Mouse (Mus musculus) MEL (cell line): ENCODE data around the gene Fscn2. TPM values are rescaled to one million over a fixed set of nuclear protein-coding genes. Genes with fewer than 3 reads are reported as not detected.

Experiments used
- DNase-seq: peaks from one replicate; pipeline ENCODE4 v3.0.0; 2011; ENCODE audit warnings: low read depth, low spot score
- H3K27ac ChIP-seq: 2 replicates; pipeline ENCODE4 v1.5.1; 2012; ENCODE audit warnings: low read depth, mild to moderate bottlenecking, control low read depth, low read length, moderate library complexity; ENCODE audit not compliant: control insufficient read depth
- H3K27me3 ChIP-seq, 2 experiments: fragments of 150-350 bp in 1 of 2; sonication (generic) in 1 of 2; 2 replicates each; pipeline ENCODE4 v1.6.1; 2012; ENCODE audit warnings: low read length in 2 of 2, mild to moderate bottlenecking in 2 of 2, improper control_type of control experiment in 1 of 2, moderate library complexity in 1 of 2; ENCODE audit not compliant: insufficient read depth in 2 of 2, control insufficient read depth in 1 of 2
- H3K36me3 ChIP-seq, 2 experiments: 2 replicates each; pipeline ENCODE4 v1.6.1; 2012 to 2014; ENCODE audit warnings: low read length in 2 of 2, improper control_type of control experiment in 1 of 2, inconsistent platforms in 1 of 2, mild to moderate bottlenecking in 1 of 2; ENCODE audit not compliant: insufficient read depth in 2 of 2, control insufficient read depth in 1 of 2
- H3K4me1 ChIP-seq, 2 experiments: fragments of 150-350 bp in 1 of 2; sonication (generic) in 1 of 2; 2 replicates each; pipeline ENCODE4 v1.6.1; 2012; ENCODE audit warnings: low read length in 2 of 2, improper control_type of control experiment in 1 of 2, mild to moderate bottlenecking in 1 of 2; ENCODE audit not compliant: insufficient read depth in 2 of 2, control insufficient read depth in 1 of 2
- H3K4me3 ChIP-seq, 2 experiments: fragments of 150-350 bp in 1 of 2; sonication (generic) in 1 of 2; 2 replicates each; pipeline ENCODE4 v1.5.1; 2012; ENCODE audit warnings: low read depth in 2 of 2, low read length in 2 of 2, mild to moderate bottlenecking in 2 of 2, moderate library complexity in 2 of 2, control low read depth in 1 of 2, improper control_type of control experiment in 1 of 2; ENCODE audit not compliant: control insufficient read depth in 1 of 2, insufficient read depth in 1 of 2
- H3K79me2 ChIP-seq: 2 replicates; pipeline ENCODE4 v1.6.1; 2012; ENCODE audit warnings: mild to moderate bottlenecking, low read length, moderate library complexity; ENCODE audit not compliant: control insufficient read depth, poor library complexity, insufficient read depth
- H3K9ac ChIP-seq: 2 replicates; pipeline ENCODE4 v1.6.1; 2012; ENCODE audit warnings: low read depth, mild to moderate bottlenecking, control low read depth, low read length, moderate library complexity; ENCODE audit not compliant: control insufficient read depth, poor library complexity, severe bottlenecking
- H3K9me3 ChIP-seq: fragments of 150-350 bp; sonication (generic); replicated peaks from 2 replicates; pipeline ENCODE4 v1.6.1; 2012; ENCODE audit warnings: mild to moderate bottlenecking, low read length, improper control_type of control experiment, moderate library complexity; ENCODE audit not compliant: insufficient read depth
- CHD1 ChIP-seq: IDR thresholded peaks from 2 replicates; pipeline ENCODE4 v1.6.1; 2012; ENCODE audit warnings: low read depth, mild to moderate bottlenecking, inconsistent platforms, low read length, improper control_type of control experiment
- EP300 ChIP-seq, 2 experiments: IDR thresholded peaks; 2 replicates each; pipeline ENCODE4 v1.6.1; 2011; ENCODE audit warnings: improper control_type of control experiment in 2 of 2, low read length in 2 of 2, low read depth in 1 of 2, mild to moderate bottlenecking in 1 of 2
- ETS1 ChIP-seq: IDR thresholded peaks from 2 replicates; pipeline ENCODE4 v1.6.1; 2012; ENCODE audit warnings: low read depth, mild to moderate bottlenecking, inconsistent platforms, low read length, improper control_type of control experiment, moderate library complexity
- GABPA ChIP-seq: IDR thresholded peaks from 2 replicates; pipeline ENCODE4 v1.6.1; 2012; ENCODE audit warnings: low read depth, mild to moderate bottlenecking, inconsistent platforms, low read length, improper control_type of control experiment, moderate library complexity
- GATA1 ChIP-seq: IDR thresholded peaks from 2 replicates; pipeline ENCODE4 v1.6.1; 2011; ENCODE audit warnings: low read depth, low read length, improper control_type of control experiment
- MAFK ChIP-seq: IDR thresholded peaks from 2 replicates; pipeline ENCODE4 v1.6.1; 2011; ENCODE audit warnings: low read depth, mild to moderate bottlenecking, low read length, improper control_type of control experiment, borderline replicate concordance
- MAX ChIP-seq: IDR thresholded peaks from 2 replicates; pipeline ENCODE4 v1.6.1; 2011; ENCODE audit warnings: low read length, improper control_type of control experiment
- MAZ ChIP-seq: IDR thresholded peaks from 2 replicates; pipeline ENCODE4 v1.6.1; 2012; ENCODE audit warnings: low read depth, mild to moderate bottlenecking, inconsistent platforms, low read length, improper control_type of control experiment
- MXI1 ChIP-seq: IDR thresholded peaks from 2 replicates; pipeline ENCODE4 v1.6.1; 2011; ENCODE audit warnings: mild to moderate bottlenecking, low read depth, low read length, improper control_type of control experiment
- NRF1 ChIP-seq: IDR thresholded peaks from 2 replicates; pipeline ENCODE4 v1.6.1; 2014; ENCODE audit warnings: low read depth, mild to moderate bottlenecking, inconsistent platforms, low read length, improper control_type of control experiment, moderate library complexity; ENCODE audit not compliant: poor library complexity, insufficient read depth, severe bottlenecking
- POLR2AphosphoS2 ChIP-seq: IDR thresholded peaks from 2 replicates; pipeline ENCODE4 v1.6.1; 2011; ENCODE audit warnings: low read length, improper control_type of control experiment
- RAD21 ChIP-seq: IDR thresholded peaks from 2 replicates; pipeline ENCODE4 v1.6.1; 2011; ENCODE audit warnings: mild to moderate bottlenecking, low read depth, low read length, improper control_type of control experiment
- SIN3A ChIP-seq: IDR thresholded peaks from 2 replicates; pipeline ENCODE4 v1.6.1; 2012; ENCODE audit warnings: low read length, improper control_type of control experiment, inconsistent platforms
- SMC3 ChIP-seq: IDR thresholded peaks from 2 replicates; pipeline ENCODE4 v1.6.1; 2011; ENCODE audit warnings: low read depth, low read length, improper control_type of control experiment
- TCF12 ChIP-seq: IDR thresholded peaks from 2 replicates; pipeline ENCODE4 v1.6.1; 2014; ENCODE audit warnings: low read depth, mild to moderate bottlenecking, inconsistent platforms, low read length, improper control_type of control experiment, moderate library complexity
- UBTF ChIP-seq: IDR thresholded peaks from 2 replicates; pipeline ENCODE4 v1.6.1; 2012; ENCODE audit warnings: low read depth, mild to moderate bottlenecking, inconsistent platforms, low read length, improper control_type of control experiment, moderate library complexity, borderline replicate concordance; ENCODE audit not compliant: insufficient read depth
- USF1 ChIP-seq: IDR thresholded peaks from 2 replicates; pipeline ENCODE4 v1.6.1; 2014; ENCODE audit warnings: low read depth, mild to moderate bottlenecking, inconsistent platforms, low read length, improper control_type of control experiment, moderate library complexity
- USF2 ChIP-seq, 2 experiments: IDR thresholded peaks; 2 replicates each; pipeline ENCODE4 v1.6.1; 2011 to 2012; ENCODE audit warnings: improper control_type of control experiment in 2 of 2, low read length in 2 of 2, borderline replicate concordance in 1 of 2, inconsistent platforms in 1 of 2, low read depth in 1 of 2, mild to moderate bottlenecking in 1 of 2; ENCODE audit not compliant: insufficient read depth in 1 of 2
- ZNF384 ChIP-seq: IDR thresholded peaks from 2 replicates; pipeline ENCODE4 v1.6.1; 2012; ENCODE audit warnings: low read depth, mild to moderate bottlenecking, inconsistent platforms, low read length, improper control_type of control experiment
- polyA plus RNA-seq, 2 experiments: library from polyadenylated mRNA; stranded (reverse) in 1 of 2; unstranded in 1 of 2; fragments of >175 nt in 1 of 2; fragments of >200 nt in 1 of 2; gene quantifications; 2 replicates each; pipeline versions ENCODE4 v1.2.1 to v1.2.4; 2012; ENCODE audit warnings: low replicate concordance in 2 of 2, low read depth in 1 of 2; ENCODE audit not compliant: insufficient read length in 2 of 2, insufficient read depth in 1 of 2, missing spikeins in 1 of 2
- total RNA-seq: library from RNA; depleted of rRNA; stranded (reverse); fragments of 300-350 nt; gene quantifications from 2 replicates; pipeline ENCODE4 v1.2.3, GENCODE M21; 2012

Fscn2 gene
- total and polyA plus RNA-seq, 3 experiments, result 0.61 to 0.62 TPM; not detected in 1

DNA sequence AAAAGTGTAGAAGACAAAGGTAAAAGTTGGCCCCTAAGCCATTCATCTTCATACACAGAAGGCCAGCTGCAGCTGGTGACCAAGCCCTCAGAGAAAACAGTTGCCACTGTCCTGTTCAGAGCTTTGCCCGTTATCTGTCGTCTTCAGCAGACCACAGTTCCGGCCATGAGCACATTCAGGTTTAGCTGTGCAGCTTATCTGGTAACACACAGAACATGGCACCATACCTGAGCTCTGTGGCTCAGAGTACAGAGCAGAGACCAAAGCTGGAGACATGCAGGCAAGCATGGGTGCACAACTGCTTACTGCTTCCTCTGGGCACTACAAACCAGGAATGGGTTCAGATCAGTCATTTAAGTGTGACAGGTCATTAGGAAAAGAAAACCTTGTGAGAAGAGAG lies 44.5 kb downstream of the Fscn2 start (continued):
- TF ChIP-seq TCF12, result peak; percentile 99
- peak; percentile 46 for TF ChIP-seq MAX
- TF ChIP-seq POLR2AphosphoS2, result peak; percentile 36; the same call in 1 of the 2 replicates
- TF ChIP-seq ZNF384, result peak; percentile 82
- TF ChIP-seq MAFK, result no peak
- no peak for TF ChIP-seq USF1
- TF ChIP-seq RAD21, result no peak
- no peak for TF ChIP-seq NRF1
- TF ChIP-seq EP300 (IDR thresholded peaks at IDR 0.05; ENCODE audit: low read depth in 1 of 2, low read length in 2 of 2), result peak; percentile 97 to 98
- no peak for TF ChIP-seq GABPA
- TF ChIP-seq GATA1, result peak; percentile 98
- TF ChIP-seq UBTF, result no peak

DNA sequence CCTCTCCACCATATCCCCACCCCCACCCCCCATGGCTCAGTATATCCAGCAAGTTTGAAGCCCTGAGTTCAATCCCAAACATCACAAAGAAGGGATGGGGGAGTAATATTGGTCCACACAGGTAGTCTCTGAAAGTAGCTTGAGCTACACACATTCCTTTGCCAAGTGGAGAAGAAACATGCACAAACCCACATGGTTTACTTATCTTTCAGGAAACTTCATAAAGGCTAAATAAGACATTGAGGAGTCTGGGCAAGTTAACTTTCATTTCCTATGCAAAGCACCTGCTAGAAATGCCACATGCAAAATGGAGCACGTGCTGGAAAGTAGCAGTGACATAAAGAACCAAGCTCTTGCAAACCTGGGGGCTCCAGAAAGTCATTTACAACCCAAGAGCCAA lies 45.1 kb downstream of the Fscn2 start:
- peak; percentile 30 for DNase-seq
- Histone ChIP-seq H3K79me2 (no peaks in the 10 kb centered on the region; the same call in 1 of the 2 replicates), H3K9me3 (no peaks in the 10 kb centered on the region), H3K27me3 (no peaks in the 10 kb centered on the region), H3K4me1 (peaks cover 23 to 28% of the 10 kb centered on the region in 2 experiments), H3K4me3 (no peak overlapping the region), H3K27ac (peak overlapping the region; percentile 59), H3K9ac (no peak overlapping the region), H3K36me3 (peaks cover 33 to 38% of the 10 kb centered on the region in 2 experiments)
- TF ChIP-seq CHD1, result 0 out of 2 replicates have a peak, but pooled peaks have one; percentile 50
- TF ChIP-seq USF2 (IDR thresholded peaks at IDR 0.05; ENCODE audit: borderline replicate concordance in 1 of 2, insufficient read depth in 1 of 2, low read depth in 1 of 2, low read length in 2 of 2), result 0 out of 4 replicates have a peak, but pooled peaks of 1 of the 2 experiments have one; percentile 20
- peak; percentile 52; the same call in 1 of the 2 replicates for TF ChIP-seq POLR2AphosphoS2
- TF ChIP-seq GATA1, result 0 out of 2 replicates have a peak, but pooled peaks have one; percentile 10
- TF ChIP-seq MAZ, result no peak
- peak; percentile 68; the same call in 1 of the 2 replicates for TF ChIP-seq MAX
- no peak for TF ChIP-seq SMC3
- TF ChIP-seq SIN3A, result no peak; the same call in 1 of the 2 replicates
- TF ChIP-seq ETS1, result no peak; the same call in 1 of the 2 replicates
- TF ChIP-seq USF1, result 0 out of 2 replicates have a peak, but pooled peaks have one; percentile 7
- TF ChIP-seq MXI1, result peak; percentile 59
- TF ChIP-seq, all 39 proteins: peak for 7
